Mouse (Mus musculus): ENCODE measurements around the gene Depdc5.
"Not testable (repeated sequence)": the region's sequence is repeated elsewhere in the genome, so short reads cannot be mapped to it uniquely, and the experiment has no call there.

The Depdc5 gene

GRCm38 (mm10) chr5:33004110-33004509 lies 140.6 kb downstream of the Depdc5 start:
- DNase-seq, result no peak

- no peak for DNase-seq
These were observed 142.1 kb downstream of the Depdc5 start for GRCm38 (mm10) chr5:33005442-33006145.

GRCm38 (mm10) chr5:33006670-33007069 lies 143.2 kb downstream of the Depdc5 start:
- DNase-seq, result no peak

GRCm38 (mm10) chr5:33007371-33007770 lies 143.9 kb downstream of the Depdc5 start:
- DNase-seq, result no peak

- DNase-seq, result no peak
These were observed 145.8 kb downstream of the Depdc5 start for GRCm38 (mm10) chr5:33009301-33009700.

- peak; percentile 57 for DNase-seq
These were observed 146.6 kb downstream of the Depdc5 start for GRCm38 (mm10) chr5:33009818-33010812.

- DNase-seq, result peak; percentile 79
These were observed 147.9 kb downstream of the Depdc5 start for GRCm38 (mm10) chr5:33011132-33012106.

GRCm38 (mm10) chr5:33014096-33014495 lies 150.6 kb downstream of the Depdc5 start:
- no peak for DNase-seq

- DNase-seq, result no peak
These were observed 152.1 kb downstream of the Depdc5 start for GRCm38 (mm10) chr5:33015579-33015978.

- no peak for DNase-seq
These were observed 154.7 kb downstream of the Depdc5 start for GRCm38 (mm10) chr5:33018189-33018560.

GRCm38 (mm10) chr5:33018561-33019425 lies 155.3 kb downstream of the Depdc5 start, which contains the start of gene Ywhah:
TSS of gene Ywhah (plus strand) at chr5:33018816.
- peak; percentile 98 for DNase-seq

GRCm38 (mm10) chr5:33019426-33019821 lies 155.9 kb downstream of the Depdc5 start:
- DNase-seq, result no peak

- peak; percentile 69 for DNase-seq
These were observed 158.1 kb downstream of the Depdc5 start for GRCm38 (mm10) chr5:33021622-33022021.

- no peak for DNase-seq
These were observed 159.8 kb downstream of the Depdc5 start for GRCm38 (mm10) chr5:33023337-33023736.

GRCm38 (mm10) chr5:33024474-33024873 lies 161.0 kb downstream of the Depdc5 start:
- no peak for DNase-seq

GRCm38 (mm10) chr5:33028656-33029055 lies 165.2 kb downstream of the Depdc5 start:
- DNase-seq, result no peak

GRCm38 (mm10) chr5:33030425-33031175 lies 167.1 kb downstream of the Depdc5 start:
- no peak for DNase-seq

GRCm38 (mm10) chr5:33032036-33032773 lies 168.7 kb downstream of the Depdc5 start:
- no peak for DNase-seq

- peak; percentile 81 for DNase-seq
These were observed 169.6 kb downstream of the Depdc5 start for GRCm38 (mm10) chr5:33033121-33033520.

- not testable (repeated sequence) for DNase-seq
These were observed 170.1 kb downstream of the Depdc5 start for GRCm38 (mm10) chr5:33033633-33034032.
